Comparison of ENCODE assay signal across 10 mouse cellular contexts in genomic region chr10:100161117-100161516, GRCm38 (mm10).
A peak's percentile ranks its signal among the peaks of the same experiment; 100 is the strongest.
DNase-seq lines count a peak whose midpoint lies in the region.
"Had no signal": no experiment of that assay in that cellular context is flagged by ENCODE, and none has a peak within 500 bp of the region (broad histone marks: within the 10 kb centered on the region; RNA-seq: fewer than 3 reads in every experiment).

No protein-coding gene starts in this region.

- DNase-seq in kidney, postnatal 10 days, result peak; percentile 14
- no peak for DNase-seq in kidney, adult 18-20 months
- DNase-seq in NIH3T3 (ENCODE audit: low read depth), result peak; percentile 86
- DNase-seq in lung, postnatal 25 days (ENCODE audit: low spot score), result peak; percentile 45
- DNase-seq in spleen, adult 18-20 months, result no peak
- DNase-seq in neural tube, embryonic 10.5 days (ENCODE audit: extremely low spot score, low spot score), result no peak
- DNase-seq: forebrain, postnatal 0 days had no signal

- H3K4me3 ChIP-seq in brown adipose tissue, adult 24 weeks (ENCODE audit: insufficient read depth, low read depth, low read length), result no peak overlapping the region
- H3K4me3 ChIP-seq: hindbrain, embryonic 10.5 days; intestine, embryonic 15.5 days had no signal

- H3K27ac ChIP-seq in brown adipose tissue, adult 24 weeks (replicated peaks; ENCODE audit: low read depth, low read length), result peak overlapping the region; percentile 52
- H3K27ac ChIP-seq: hindbrain, embryonic 10.5 days had no signal

- peaks cover 2% of the 10 kb centered on the region for H3K4me1 ChIP-seq in brown adipose tissue, adult 24 weeks (ENCODE audit: control insufficient read depth, insufficient read depth, insufficient read length, low read length)
- H3K4me1 ChIP-seq: hindbrain, embryonic 10.5 days had no signal

Comparison
In these comparisons a context has a peak if more than half of its experiments do, and no peak if none do; other contexts are left out.
1. DNase-seq: peak in kidney, postnatal 10 days (single experiment), NIH3T3 (single experiment) and lung, postnatal 25 days (single experiment); none in kidney, adult 18-20 months (single experiment), spleen, adult 18-20 months (0 of 2) and neural tube, embryonic 10.5 days (single experiment).